Mouse (Mus musculus) CH12.LX (cell line): Measurements from ENCODE around the gene Col16a1. TPM values are rescaled to one million over a fixed set of nuclear protein-coding genes. Genes with fewer than 3 reads are reported as not detected.

Source experiments
- DNase-seq: peaks from one replicate; pipeline ENCODE4 v3.0.0-alpha.2; 2013; ENCODE audit errors: extremely low read depth
- H3K27ac ChIP-seq: 2 replicates; pipeline ENCODE4 v1.5.1; 2012; ENCODE audit warnings: low read depth, mild to moderate bottlenecking, control low read depth, moderate library complexity; ENCODE audit not compliant: insufficient read depth
- H3K27me3 ChIP-seq: replicated peaks from 2 replicates; pipeline ENCODE3; 2012; ENCODE audit warnings: inconsistent platforms
- H3K36me3 ChIP-seq, 2 experiments: replicated peaks in 1 of 2; 2 replicates each; pipeline versions ENCODE3 to v1.6.1; 2012; ENCODE audit warnings: inconsistent platforms in 1 of 2, low read length in 1 of 2, mild to moderate bottlenecking in 1 of 2, mixed read lengths in 1 of 2, moderate library complexity in 1 of 2; ENCODE audit not compliant: control insufficient read depth in 1 of 2, insufficient read depth in 1 of 2
- H3K4me1 ChIP-seq, 2 experiments: 2 replicates each; pipeline ENCODE4 v1.6.1; 2012; ENCODE audit warnings: inconsistent platforms in 1 of 2, moderate library complexity in 1 of 2; ENCODE audit not compliant: insufficient read depth in 2 of 2, control insufficient read depth in 1 of 2
- H3K4me2 ChIP-seq: 2 replicates; pipeline ENCODE4 v1.6.1; 2012; ENCODE audit warnings: low read depth, mild to moderate bottlenecking, control low read depth; ENCODE audit not compliant: poor library complexity, insufficient read depth, severe bottlenecking
- H3K4me3 ChIP-seq, 3 experiments: fragments of 150-350 bp in 1 of 3; sonication (generic) in 1 of 3; replicated peaks in 1 of 3; 2 replicates each; pipeline versions ENCODE3 to v1.5.1; 2011 to 2012; ENCODE audit warnings: low read depth in 2 of 3, low read length in 2 of 3, mild to moderate bottlenecking in 2 of 3, moderate library complexity in 2 of 3, control low read depth in 1 of 3, improper control_type of control experiment in 1 of 3, inconsistent platforms in 1 of 3, mixed read lengths in 1 of 3; ENCODE audit not compliant: poor library complexity in 1 of 3
- H3K79me2 ChIP-seq: replicated peaks from 2 replicates; pipeline ENCODE4 v1.6.1; 2012; ENCODE audit warnings: mild to moderate bottlenecking, moderate library complexity; ENCODE audit not compliant: control insufficient read depth, poor library complexity, insufficient read depth, severe bottlenecking; ENCODE audit errors: extremely low read depth
- H3K9ac ChIP-seq: 2 replicates; pipeline ENCODE4 v1.6.1; 2012; ENCODE audit warnings: low read depth, mild to moderate bottlenecking, control low read depth, moderate library complexity; ENCODE audit not compliant: insufficient read depth
- H3K9me3 ChIP-seq: replicated peaks from 2 replicates; pipeline ENCODE3; 2012; ENCODE audit warnings: low read length, inconsistent platforms, mixed read lengths
- BHLHE40 ChIP-seq: IDR thresholded peaks from 2 replicates; pipeline ENCODE4 v1.6.1; 2011; ENCODE audit warnings: mild to moderate bottlenecking, low read depth, low read length, improper control_type of control experiment
- CHD2 ChIP-seq: IDR thresholded peaks from 2 replicates; pipeline ENCODE4 v1.6.1; 2011; ENCODE audit warnings: low read length, improper control_type of control experiment
- ELF1 ChIP-seq: IDR thresholded peaks from 2 replicates; pipeline ENCODE4 v1.6.1; 2014; ENCODE audit warnings: low read depth, mild to moderate bottlenecking, inconsistent platforms, low read length, improper control_type of control experiment
- EP300 ChIP-seq: IDR thresholded peaks from 2 replicates; pipeline ENCODE4 v1.6.1; 2011; ENCODE audit warnings: low read length, improper control_type of control experiment
- GABPA ChIP-seq: IDR thresholded peaks from 2 replicates; pipeline ENCODE4 v1.6.1; 2012; ENCODE audit warnings: low read depth, low read length, improper control_type of control experiment, inconsistent platforms; ENCODE audit not compliant: insufficient replicate concordance
- IRF4 ChIP-seq: IDR thresholded peaks from 2 replicates; pipeline ENCODE4 v1.6.1; 2014; ENCODE audit warnings: low read depth, mild to moderate bottlenecking, inconsistent platforms, low read length, improper control_type of control experiment
- JUND ChIP-seq: conservative IDR thresholded peaks from 2 replicates; pipeline ENCODE4 v1.6.1; 2011; ENCODE audit warnings: low read depth, low read length, improper control_type of control experiment
- KAT2A ChIP-seq: IDR thresholded peaks from 2 replicates; pipeline ENCODE4 v1.6.1; 2012; ENCODE audit warnings: low read length, improper control_type of control experiment, inconsistent platforms; ENCODE audit not compliant: insufficient replicate concordance
- MAFK ChIP-seq: IDR thresholded peaks from 2 replicates; pipeline ENCODE4 v1.6.1; 2011; ENCODE audit warnings: low read length, improper control_type of control experiment; ENCODE audit not compliant: insufficient replicate concordance
- MAX ChIP-seq: IDR thresholded peaks from 2 replicates; pipeline ENCODE4 v1.6.1; 2011; ENCODE audit warnings: low read length, improper control_type of control experiment
- MAZ ChIP-seq: IDR thresholded peaks from 2 replicates; pipeline ENCODE4 v1.6.1; 2012; ENCODE audit warnings: low read depth, mild to moderate bottlenecking, inconsistent platforms, low read length, improper control_type of control experiment, moderate library complexity
- MEF2A ChIP-seq: IDR thresholded peaks from 2 replicates; pipeline ENCODE4 v1.6.1; 2014; ENCODE audit warnings: low read depth, mild to moderate bottlenecking, inconsistent platforms, low read length, improper control_type of control experiment, borderline replicate concordance
- NELFE ChIP-seq: IDR thresholded peaks from 2 replicates; pipeline ENCODE4 v1.6.1; 2011; ENCODE audit warnings: low read depth, low read length, improper control_type of control experiment
- NRF1 ChIP-seq: IDR thresholded peaks from 2 replicates; pipeline ENCODE4 v1.6.1; 2014; ENCODE audit warnings: low read depth, mild to moderate bottlenecking, inconsistent platforms, low read length, improper control_type of control experiment, moderate library complexity
- RAD21 ChIP-seq: IDR thresholded peaks from 2 replicates; pipeline ENCODE4 v1.6.1; 2011; ENCODE audit warnings: low read depth, mild to moderate bottlenecking, low read length, improper control_type of control experiment, moderate library complexity
- RCOR1 ChIP-seq: conservative IDR thresholded peaks from 2 replicates; pipeline ENCODE4 v1.6.1; 2012; ENCODE audit warnings: low read depth, mild to moderate bottlenecking, inconsistent platforms, low read length, improper control_type of control experiment
- SIN3A ChIP-seq: IDR thresholded peaks from 2 replicates; pipeline ENCODE4 v1.6.1; 2012; ENCODE audit warnings: low read length, improper control_type of control experiment, inconsistent platforms
- TBP ChIP-seq: conservative IDR thresholded peaks from 2 replicates; pipeline ENCODE4 v1.6.1; 2011; ENCODE audit warnings: low read depth, low read length, improper control_type of control experiment
- TCF12 ChIP-seq: IDR thresholded peaks from 2 replicates; pipeline ENCODE4 v1.6.1; 2014; ENCODE audit warnings: low read depth, mild to moderate bottlenecking, inconsistent platforms, low read length, improper control_type of control experiment
- ZC3H11A ChIP-seq: IDR thresholded peaks from 2 replicates; pipeline ENCODE4 v1.6.1; 2012; ENCODE audit warnings: low read depth, mild to moderate bottlenecking, inconsistent platforms, low read length, improper control_type of control experiment
- ZKSCAN1 ChIP-seq: IDR thresholded peaks from 2 replicates; pipeline ENCODE4 v1.6.1; 2012; ENCODE audit warnings: low read depth, inconsistent platforms, low read length, improper control_type of control experiment, borderline replicate concordance
- ZNF384 ChIP-seq: IDR thresholded peaks from 2 replicates; pipeline ENCODE4 v1.6.1; 2012; ENCODE audit warnings: low read depth, low read length, improper control_type of control experiment, inconsistent platforms
- dilution Hi-C: fragments of 300-500 bp; cut with MboI; formaldehyde crosslinking; loops from 2 replicates; pipeline ENCODE4 v1.14.3; 2020; ENCODE audit warnings: low sequenced_read_pairs; ENCODE audit not compliant: extremely low pct_unique_long_range_greater_than_20kb, extremely low pct_ligation_motif_present
- in situ Hi-C: fragments of 300-500 bp; cut with MboI; formaldehyde crosslinking; loops from 3 replicates; pipeline ENCODE4 v1.14.3; 2019; ENCODE audit warnings: low sequenced_read_pairs, low pct_ligation_motif_present, low pct_unique_long_range_greater_than_20kb, mixed read lengths
- polyA plus RNA-seq: library from polyadenylated mRNA; unstranded; fragments of >175 nt; gene quantifications from 2 replicates; pipeline ENCODE4 v1.2.1, GENCODE M21; 2012; ENCODE audit warnings: low read depth; ENCODE audit not compliant: insufficient read length
- total RNA-seq, 2 experiments: library from RNA; depleted of rRNA; stranded (reverse); fragments of 300-350 nt in 1 of 2; fragments of >200 nt in 1 of 2; gene quantifications; 2 replicates each; pipeline ENCODE4 v1.2.3; 2012 to 2014

The Col16a1 gene
- total and polyA plus RNA-seq, 3 experiments, result not detected

GRCm38 (mm10) chr4:130123020-130123419 lies 75.4 kb downstream of the Col16a1 start:
- dilution Hi-C loops, result no loop called here
- H3K27me3 ChIP-seq, result no peaks in the 10 kb centered on the region
- no peak overlapping the region for H3K9ac ChIP-seq
- TF ChIP-seq ELF1 (no peak), KAT2A (no peak), RCOR1 (no peak), MAX (no peak), TCF12 (no peak), CHD2 (no peak), TBP (no peak), NRF1 (no peak), RAD21 (no peak), NELFE (no peak), ZNF384 (no peak), MAFK (no peak), IRF4 (no peak), MEF2A (no peak), JUND (no peak)
- no peak overlapping the region for H3K4me3 ChIP-seq
- no peak overlapping the region for H3K4me2 ChIP-seq
- peaks cover 59 to 76% of the 10 kb centered on the region in 2 experiments for H3K36me3 ChIP-seq
- H3K4me1 ChIP-seq, result no peaks in the 10 kb centered on the region
- no peaks in the 10 kb centered on the region for H3K9me3 ChIP-seq
- H3K79me2 ChIP-seq, result no peaks in the 10 kb centered on the region
- in situ Hi-C loops, result no loop called here
- H3K27ac ChIP-seq, result no peak overlapping the region
- no peak for DNase-seq

- dilution Hi-C loops (no loop called here), in situ Hi-C loops (no loop called here)
- no peak for TF ChIP-seq ZKSCAN1
- no peak for TF ChIP-seq MAZ
- TF ChIP-seq MEF2A, result no peak
- no peak for TF ChIP-seq IRF4
- TF ChIP-seq NRF1, result no peak
- TF ChIP-seq SIN3A, result no peak
- TF ChIP-seq ZC3H11A, result no peak
- TF ChIP-seq BHLHE40, result no peak
- no peak for TF ChIP-seq MAX
- no peak for TF ChIP-seq EP300
- no peak for TF ChIP-seq TCF12
- TF ChIP-seq TBP, result no peak
- TF ChIP-seq GABPA, result no peak
Observed at GRCm38 (mm10) chr4:130124110-130124509, 76.5 kb downstream of the Col16a1 start.

More at GRCm38 (mm10) chr4:130124110-130124509, 76.5 kb downstream of the Col16a1 start:
- Histone ChIP-seq H3K4me2 (no peak overlapping the region), H3K27ac (no peak overlapping the region), H3K36me3 (peaks cover 59 to 81% of the 10 kb centered on the region in 2 experiments), H3K4me1 (no peaks in the 10 kb centered on the region), H3K9me3 (no peaks in the 10 kb centered on the region), H3K27me3 (no peaks in the 10 kb centered on the region), H3K4me3 (no peak overlapping the region), H3K79me2 (no peaks in the 10 kb centered on the region), H3K9ac (no peak overlapping the region)
- DNase-seq, result no peak
